Mouse (Mus musculus) thymus, postnatal 14 days (tissue): ENCODE measurements at regions not wholly inside any gene's neighbourhood (a gene's known extent, or its start where the extent isn't known, plus 50 kb on each side); places are given as distances from the start of the nearest gene placed in this dataset.
"Not testable (repeated sequence)": the region's sequence is repeated elsewhere in the genome, so short reads cannot be mapped to it uniquely, and the experiment has no call there.

Experiments
- DNase-seq: peaks from one replicate; pipeline ENCODE4 v3.0.0; 2021

DNA sequence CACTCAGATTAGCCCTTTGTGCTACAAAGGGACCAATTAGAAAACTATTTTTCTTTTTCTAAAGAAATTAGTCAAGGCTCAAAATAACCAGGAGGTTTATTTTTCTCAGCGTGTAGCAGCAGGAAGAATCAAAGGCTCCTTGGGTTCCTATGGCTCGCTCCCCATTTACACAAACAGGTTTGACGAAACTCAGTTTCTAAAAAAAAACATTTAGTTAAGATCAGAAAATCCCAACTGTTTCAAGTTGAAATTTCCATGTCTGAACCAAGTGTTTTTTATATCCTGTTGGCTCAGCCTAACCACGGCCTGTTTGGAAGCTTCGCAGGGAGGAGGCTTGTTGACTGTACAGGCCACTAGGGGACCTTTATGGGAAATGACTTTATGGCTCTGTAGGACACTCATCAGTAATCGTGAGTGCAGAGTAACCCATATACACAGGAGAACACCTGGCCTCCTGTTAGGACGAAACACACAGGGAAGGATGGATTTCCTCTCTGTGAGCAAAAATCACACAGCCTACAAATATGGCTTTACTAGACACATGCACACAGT, 215.6 kb upstream of the Sesn3 start:
- no peak for DNase-seq

DNA sequence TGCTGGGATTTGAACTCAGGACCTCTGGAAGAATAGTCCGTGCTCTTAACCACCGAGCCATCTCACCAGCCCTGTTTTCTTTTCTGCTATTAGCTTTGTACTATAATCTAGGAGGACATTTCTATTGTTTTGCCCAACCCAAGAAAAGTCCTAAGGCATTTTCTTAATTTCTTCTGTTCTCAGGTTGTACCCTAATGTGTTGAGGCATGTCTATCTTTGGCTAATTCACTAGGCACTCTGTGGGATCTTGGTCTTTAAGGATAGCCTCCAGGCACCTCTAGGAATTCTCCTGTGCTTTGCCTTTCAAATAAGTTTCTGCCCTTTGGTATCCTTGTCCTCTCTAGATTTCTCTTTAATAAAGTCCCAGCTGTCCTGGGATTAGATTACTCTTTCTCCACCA, 214.6 kb upstream of the Sesn3 start:
- no peak for DNase-seq

GRCm38 (mm10) chr9:14061389-14061788, 213.5 kb upstream of the Sesn3 start:
- no peak for DNase-seq

DNA sequence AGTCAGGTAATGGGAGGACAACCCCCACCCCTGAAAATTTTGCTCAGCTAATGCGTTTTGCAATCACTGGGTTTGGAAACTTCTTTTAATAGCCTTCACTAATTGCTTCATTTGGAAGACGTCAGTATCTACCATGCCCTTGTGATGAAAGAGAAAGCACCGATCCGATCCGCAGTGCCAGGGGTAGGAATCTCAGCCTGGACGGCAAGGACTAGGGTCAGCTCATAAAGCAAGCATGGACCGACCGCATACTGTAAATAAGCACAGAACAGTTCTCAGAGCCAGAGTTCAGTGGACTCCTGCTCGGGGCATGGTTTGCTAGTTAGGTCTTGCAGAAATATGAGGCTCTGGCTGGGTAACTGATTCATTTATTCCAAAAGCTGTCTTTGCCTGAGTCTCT, 213.0 kb upstream of the Sesn3 start:
- no peak for DNase-seq

DNA sequence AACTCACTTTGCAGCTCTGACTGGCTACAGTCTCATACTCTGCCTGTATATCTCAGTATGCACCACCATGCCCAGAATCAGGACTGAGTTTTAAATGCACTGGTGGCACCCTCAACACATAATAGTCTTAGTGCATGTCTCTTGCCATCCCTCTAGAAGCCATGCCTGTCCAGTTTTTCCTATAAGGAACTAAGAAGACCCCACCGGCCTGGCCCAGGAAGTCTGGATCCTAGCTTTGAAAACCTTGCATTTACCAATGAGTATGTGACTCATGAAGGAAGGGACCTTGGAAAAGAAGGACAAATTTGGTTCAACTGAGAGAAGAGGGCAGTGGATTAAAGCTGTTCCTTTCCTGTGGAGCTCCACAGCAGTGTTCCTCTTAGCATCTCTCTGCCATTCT, 212.2 kb upstream of the Sesn3 start:
- no peak for DNase-seq

DNA sequence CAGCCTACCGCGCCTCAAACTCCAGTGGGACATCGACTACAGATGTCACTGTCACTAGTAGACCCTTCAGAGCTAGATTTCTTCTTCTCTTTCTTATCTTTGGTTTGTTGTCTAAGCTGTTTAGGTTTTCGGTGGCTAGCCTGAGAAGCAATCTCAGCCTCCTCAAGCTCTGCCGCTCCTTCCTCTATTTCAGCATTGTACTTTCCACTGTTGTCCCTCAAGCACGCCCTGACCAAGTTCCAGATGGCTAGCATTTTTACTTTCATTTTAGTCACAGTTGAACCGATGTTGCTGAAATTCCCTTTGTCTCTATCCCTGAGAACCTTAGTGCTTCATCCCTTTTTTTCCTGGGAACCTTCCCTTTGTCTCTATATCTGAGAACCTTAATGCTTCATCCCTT, 208.1 kb upstream of the Sesn3 start:
- DNase-seq, result not testable (repeated sequence)

DNA sequence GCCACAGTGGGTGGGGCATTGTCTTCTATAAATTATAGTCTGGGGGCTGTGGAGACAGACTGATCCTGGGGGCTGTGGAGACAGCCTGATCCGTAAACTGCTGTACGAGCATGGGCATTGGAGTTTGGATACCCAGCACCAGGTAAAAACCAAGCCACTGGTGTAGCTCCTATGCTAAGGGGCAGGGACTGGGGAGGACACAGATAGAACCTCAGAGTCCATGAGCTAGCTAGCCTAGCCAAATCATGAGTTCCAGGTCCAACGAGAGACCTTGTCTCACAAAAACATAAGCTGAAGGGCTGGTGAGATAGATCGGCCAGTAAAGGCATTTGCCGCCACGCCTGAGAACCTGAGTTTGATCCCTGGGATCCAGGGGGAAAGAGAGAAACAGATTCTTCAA, 205.8 kb upstream of the Sesn3 start:
- DNase-seq, result no peak

- DNase-seq, result no peak
These were observed 205.1 kb upstream of the Sesn3 start for GRCm38 (mm10) chr9:14069770-14070169.

GRCm38 (mm10) chr9:14071728-14072127, 203.1 kb upstream of the Sesn3 start:
- no peak for DNase-seq

GRCm38 (mm10) chr9:14072950-14073349, 201.9 kb upstream of the Sesn3 start:
- no peak for DNase-seq

DNA sequence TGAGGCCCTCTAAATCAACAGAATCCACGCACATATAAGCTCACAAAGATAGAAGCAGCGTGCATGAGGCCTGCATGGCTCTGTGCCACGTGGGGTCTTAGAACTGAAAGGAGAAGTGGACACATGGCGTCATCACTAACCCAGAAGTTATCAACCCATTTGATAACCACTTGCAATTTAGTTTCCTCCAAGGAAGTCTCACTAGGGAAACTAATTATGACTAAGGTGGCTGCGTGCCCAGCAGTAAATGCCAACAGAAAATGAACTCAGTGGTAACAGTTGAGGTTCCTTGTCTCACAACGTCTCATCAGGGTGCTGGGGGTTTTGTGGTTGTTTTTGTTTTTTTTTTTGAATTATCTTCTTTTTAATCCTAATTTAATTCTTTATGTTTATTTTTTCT, 200.6 kb upstream of the Sesn3 start:
- DNase-seq, result no peak

- not testable (repeated sequence) for DNase-seq
These were observed 200.0 kb upstream of the Sesn3 start for GRCm38 (mm10) chr9:14074866-14075265.

GRCm38 (mm10) chr9:14075452-14075851, 199.4 kb upstream of the Sesn3 start:
- DNase-seq, result no peak

DNA sequence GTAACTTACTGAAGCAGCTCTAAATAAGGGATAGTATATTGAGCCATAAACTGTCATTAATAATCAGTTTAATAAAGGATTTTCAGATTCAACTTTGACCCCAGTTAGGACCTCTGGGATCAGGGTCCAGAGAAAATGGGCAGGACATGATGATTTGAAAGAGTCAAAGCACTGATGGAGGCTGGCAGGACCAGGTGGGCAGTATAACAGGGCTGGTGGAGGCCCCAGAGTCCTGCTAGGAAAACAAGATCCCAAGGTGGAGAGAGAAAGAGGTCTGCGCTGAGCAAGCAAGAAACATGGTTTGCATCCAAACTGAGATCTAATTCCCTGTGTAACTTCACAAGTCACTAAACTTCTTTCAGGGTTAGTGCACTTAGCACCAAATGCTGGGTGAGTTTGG, 199.0 kb upstream of the Sesn3 start:
- no peak for DNase-seq

GRCm38 (mm10) chr9:14076728-14077127, 198.1 kb upstream of the Sesn3 start:
- DNase-seq, result no peak

DNA sequence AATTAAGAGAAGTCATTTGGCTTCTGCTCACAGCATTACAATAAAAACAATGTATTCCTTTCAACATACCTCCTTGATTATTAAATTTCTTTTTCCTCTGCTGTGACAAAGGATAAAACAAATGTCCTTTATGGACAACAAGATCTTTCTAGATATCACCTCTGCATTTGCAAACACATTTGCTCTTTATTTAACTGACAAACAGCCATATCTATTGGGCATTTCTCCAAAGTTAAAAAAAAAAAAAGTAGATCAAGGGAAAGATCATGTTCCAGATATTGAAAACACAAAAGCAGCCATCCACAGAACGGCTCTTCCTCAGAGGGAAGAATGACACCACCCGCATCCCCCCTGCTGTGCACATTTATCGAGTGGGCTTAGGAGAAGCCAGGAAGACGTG, 193.7 kb upstream of the Sesn3 start:
- DNase-seq, result no peak

DNA sequence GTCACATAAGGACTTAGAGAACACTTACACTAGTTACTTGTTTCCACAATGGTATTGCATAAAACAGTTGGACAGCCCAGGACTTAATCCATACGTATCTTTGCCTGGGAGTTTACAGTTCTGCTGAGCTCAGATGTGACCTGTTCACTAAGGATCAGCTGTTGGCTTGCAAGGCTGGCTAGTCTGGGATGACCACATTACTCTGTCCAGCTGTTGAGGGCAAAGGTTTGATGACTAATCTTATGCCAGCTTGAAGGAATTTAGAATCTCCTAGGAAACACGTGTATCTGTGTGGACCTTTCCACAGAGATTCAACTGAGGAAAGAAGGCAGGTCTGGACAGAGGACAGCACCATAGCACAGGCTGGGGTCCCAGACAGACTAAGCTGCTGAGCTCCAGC, 188.7 kb upstream of the Sesn3 start:
- no peak for DNase-seq

- DNase-seq, result no peak
These were observed 188.3 kb upstream of the Sesn3 start for GRCm38 (mm10) chr9:14086611-14087010.

DNA sequence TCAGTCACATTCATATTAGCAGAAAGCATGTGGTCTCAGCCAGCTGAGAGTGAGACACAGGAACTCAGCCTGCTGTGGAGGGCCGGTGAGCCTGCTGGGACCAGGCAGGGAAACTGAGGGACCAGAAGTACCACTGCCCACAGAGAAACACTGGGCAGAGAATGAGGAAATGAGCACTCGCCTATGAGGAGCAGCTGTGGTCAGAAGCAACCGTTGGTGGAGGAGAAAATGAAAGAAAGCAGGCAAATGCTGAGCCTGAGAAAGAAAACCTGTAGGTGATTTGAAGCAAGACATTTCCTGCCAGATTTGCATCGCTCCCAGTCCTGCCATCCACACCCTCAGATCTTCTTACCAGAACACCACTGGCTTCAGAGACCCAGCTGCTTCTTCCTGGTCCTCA, 187.0 kb upstream of the Sesn3 start:
- DNase-seq, result peak; percentile 23

GRCm38 (mm10) chr9:14089791-14090256, 185.0 kb upstream of the Sesn3 start:
- DNase-seq, result no peak

DNA sequence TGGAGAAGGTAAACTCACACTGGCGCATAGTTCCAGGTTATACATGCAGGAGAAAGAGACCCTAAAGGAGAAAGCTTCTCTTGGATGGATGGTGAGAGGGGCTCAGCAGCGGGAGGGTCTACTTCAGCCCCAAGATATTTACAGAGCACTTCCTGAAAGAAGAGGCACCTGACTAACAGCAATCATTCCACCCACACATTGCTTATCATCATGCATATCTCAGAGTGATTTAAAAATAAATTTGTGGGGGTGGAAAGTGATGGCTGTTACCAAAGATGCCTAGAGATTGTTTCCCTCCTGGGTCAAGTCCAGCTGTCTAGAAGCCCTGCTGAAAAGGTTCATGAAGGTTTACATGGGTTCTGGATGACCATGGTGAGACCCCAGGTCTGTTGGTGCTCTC, 184.4 kb upstream of the Sesn3 start:
- DNase-seq, result no peak

DNA sequence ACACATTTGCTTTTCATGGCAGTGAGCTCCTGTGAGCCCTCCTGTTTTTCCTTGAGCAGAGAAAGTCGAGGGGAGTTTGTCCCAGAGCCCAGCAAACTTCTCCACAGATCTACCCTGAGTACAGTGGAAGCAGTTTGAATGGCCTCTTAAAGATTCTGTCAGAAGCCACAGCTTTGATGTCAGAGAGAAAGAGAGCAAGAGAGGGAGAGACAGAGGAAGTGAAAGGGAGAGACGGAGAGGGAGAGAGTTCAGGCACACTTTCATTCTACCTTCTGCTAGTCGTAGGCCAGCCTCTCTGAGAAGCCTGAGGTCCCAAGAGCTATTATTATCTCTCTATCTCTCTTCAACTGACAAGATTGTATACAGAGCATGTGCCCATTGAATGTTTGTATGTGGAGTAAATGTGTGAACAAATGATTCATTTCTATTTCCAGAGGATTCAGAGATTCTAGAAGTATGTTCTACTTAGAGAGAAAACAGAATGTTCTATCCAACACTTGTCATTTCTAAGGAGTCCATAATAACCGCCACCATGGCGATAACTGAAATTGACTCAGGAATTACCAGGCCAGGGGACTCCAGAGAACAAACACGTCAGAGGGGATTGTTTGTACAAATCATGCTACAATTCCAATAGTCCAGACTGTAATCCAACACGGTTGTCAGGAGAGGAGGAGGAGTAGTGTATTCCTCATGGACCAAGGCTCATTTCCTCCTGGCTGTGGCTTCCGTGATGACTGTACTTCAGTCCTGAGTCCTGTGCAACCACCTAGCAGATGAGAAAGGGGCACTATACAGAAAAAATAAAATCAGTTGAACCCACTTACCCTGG, 183.6 kb upstream of the Sesn3 start:
- DNase-seq, result peak; percentile 24

DNA sequence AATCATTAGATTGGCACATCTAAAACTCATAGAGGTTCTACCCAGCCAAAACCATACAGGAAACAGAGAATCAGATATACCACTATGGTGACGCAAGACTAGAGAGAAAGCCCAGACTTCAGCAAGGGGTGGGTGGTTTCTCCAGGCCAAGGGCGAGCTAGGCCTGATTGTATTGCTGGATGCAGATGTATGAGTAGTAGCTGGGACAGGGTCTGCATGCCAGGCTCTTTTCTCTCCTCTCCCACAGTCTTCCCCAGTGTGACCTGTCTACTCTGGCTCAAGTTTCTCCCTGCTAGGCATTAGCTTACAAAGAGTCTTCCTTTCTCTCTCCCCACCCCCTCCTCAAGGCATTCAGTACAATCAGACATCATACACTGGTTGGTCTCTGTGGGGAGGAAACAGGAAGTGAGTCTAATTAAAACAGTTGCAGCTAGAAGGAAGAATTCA, 181.8 kb upstream of the Sesn3 start:
- DNase-seq, result peak; percentile 33

DNA sequence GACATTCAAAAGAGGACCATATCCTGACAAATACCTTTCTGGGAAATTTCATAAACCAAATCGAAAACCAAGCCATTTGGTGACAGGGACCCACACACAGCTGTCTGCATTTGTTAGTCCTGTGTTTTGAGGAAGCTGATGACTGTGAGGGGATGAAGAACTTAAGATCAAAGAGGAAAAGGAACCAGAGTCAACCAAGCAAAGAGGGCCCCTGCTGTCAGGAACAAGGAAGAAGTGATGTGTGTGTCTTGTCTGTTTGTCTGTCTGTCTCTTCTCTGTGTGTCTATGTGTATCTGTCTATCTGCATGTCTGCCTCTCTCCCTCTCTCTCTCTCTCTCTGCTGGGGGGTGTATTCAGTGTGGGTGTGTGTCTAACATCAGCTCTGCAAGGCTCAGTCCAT, 171.3 kb upstream of the Sesn3 start:
- no peak for DNase-seq

GRCm38 (mm10) chr9:14104921-14105320, 169.9 kb upstream of the Sesn3 start:
- no peak for DNase-seq
